Mouse (Mus musculus) kidney, adult 2 months (tissue): ENCODE data around the gene Ccs. TPM values are rescaled to one million over a fixed set of nuclear protein-coding genes. Genes with fewer than 3 reads are reported as not detected.

Experiments
- DNase-seq: peaks from one replicate; pipeline ENCODE4 v3.0.0; 2021
- H3K27ac ChIP-seq: fragments of 200-500 bp; 2 replicates; pipeline ENCODE4 v1.5.1; 2012; ENCODE audit warnings: low read depth, low read length, control low read depth, inconsistent platforms; ENCODE audit not compliant: insufficient read depth
- H3K27me3 ChIP-seq: fragments of 200-500 bp; replicated peaks from 2 replicates; pipeline ENCODE4 v1.6.1; 2012; ENCODE audit warnings: mild to moderate bottlenecking, moderate library complexity, low read length, inconsistent platforms; ENCODE audit not compliant: control insufficient read depth, insufficient read depth
- H3K36me3 ChIP-seq: fragments of 200-500 bp; 2 replicates; pipeline ENCODE4 v1.6.1; 2012; ENCODE audit warnings: mild to moderate bottlenecking, moderate library complexity, low read length, inconsistent platforms; ENCODE audit not compliant: control insufficient read depth, insufficient read depth
- H3K4me1 ChIP-seq: fragments of 200-500 bp; 2 replicates; pipeline ENCODE4 v1.6.1; 2011; ENCODE audit warnings: low read length; ENCODE audit not compliant: control insufficient read depth, insufficient read depth
- H3K4me3 ChIP-seq: fragments of 200-500 bp; 2 replicates; pipeline ENCODE4 v1.5.1; 2011; ENCODE audit warnings: mild to moderate bottlenecking, low read depth, low read length, control low read depth; ENCODE audit not compliant: insufficient read depth
- CTCF ChIP-seq: fragments of 200-500 bp; conservative IDR thresholded peaks from 2 replicates; pipeline ENCODE4 v1.5.1; 2011; ENCODE audit warnings: low read depth, mild to moderate bottlenecking, control low read depth, low read length, moderate library complexity, mixed read lengths; ENCODE audit not compliant: insufficient read depth, insufficient read length
- POLR2A ChIP-seq: fragments of 200-500 bp; IDR thresholded peaks from one replicate; pipeline ENCODE4 v1.6.1; 2011; ENCODE audit warnings: low read depth, low read length, control low read depth
- WGBS: fragments of 180-500 bp; shearing (Covaris S2); methylation state at CpG from one replicate; pipeline ENCODE4 v1.1.7; 2018; 5-methylcytosine and 5-hydroxymethylcytosine counted together
- polyA plus RNA-seq: library from polyadenylated mRNA; depleted of rRNA; stranded (reverse); fragments of >200 nt; gene quantifications from 2 replicates; pipeline ENCODE4 v1.2.3, GENCODE M21; 2012

Gene Ccs
- polyA plus RNA-seq, 1 experiment = 192 TPM

DNA sequence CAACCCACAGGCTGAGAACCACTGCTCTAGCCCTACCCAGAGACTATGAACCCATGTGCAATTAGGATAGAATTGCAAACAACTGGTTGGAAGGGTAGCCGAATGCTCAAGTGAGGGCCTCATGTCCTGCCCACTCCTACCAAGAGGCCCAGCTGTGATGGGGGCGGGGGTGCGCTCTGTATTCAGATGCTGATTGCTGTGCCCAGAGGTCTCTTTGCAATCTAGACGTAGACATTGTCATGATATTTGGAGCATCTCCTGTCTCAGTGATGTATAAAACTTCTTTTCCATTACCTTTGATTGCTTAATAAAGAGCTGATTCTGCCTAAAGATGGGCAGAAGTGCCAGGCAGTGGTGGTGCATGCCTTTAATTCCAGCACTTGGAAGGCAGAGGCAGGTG lies 10.7 kb upstream of the Ccs start:
- TF ChIP-seq CTCF (no peak), POLR2A (no peak)
- Histone ChIP-seq H3K27me3 (no peaks in the 10 kb centered on the region), H3K27ac (no peak overlapping the region), H3K36me3 (no peaks in the 10 kb centered on the region), H3K4me1 (peaks cover 4% of the 10 kb centered on the region; the same call in 1 of the 2 replicates), H3K4me3 (no peak overlapping the region)
- no peak for DNase-seq
- WGBS = 76% methylated on average over 4 of the region's 4 CpGs

DNA sequence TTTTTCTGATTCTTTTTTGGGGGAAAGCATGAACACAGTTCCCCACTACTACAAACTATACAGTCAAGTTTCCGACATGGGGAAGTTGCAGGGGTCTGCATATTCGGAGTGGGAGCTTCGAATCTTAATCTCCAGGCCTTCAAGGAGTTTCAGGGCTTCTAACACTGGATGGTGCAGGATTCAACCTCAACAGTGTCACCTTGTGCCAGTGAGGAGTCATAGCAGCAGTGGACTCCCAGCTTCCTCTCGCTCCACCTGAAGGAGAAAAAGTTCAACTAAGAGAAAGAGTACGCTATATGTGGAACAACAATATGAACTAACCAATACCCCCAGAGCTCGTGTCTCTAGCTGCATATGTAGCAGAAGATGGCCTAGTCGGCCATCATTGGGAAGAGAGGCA lies 8.4 kb upstream of the Ccs start:
- H3K4me1 ChIP-seq = no peaks in the 10 kb centered on the region
- H3K27ac ChIP-seq = no peak overlapping the region
- no peaks in the 10 kb centered on the region for H3K36me3 ChIP-seq
- peak; percentile 93 for TF ChIP-seq CTCF
- TF ChIP-seq POLR2A = no peak
- peak; percentile 72 for DNase-seq
- WGBS = 18% methylated on average over 7 of the region's 7 CpGs
- no peaks in the 10 kb centered on the region for H3K27me3 ChIP-seq
- H3K4me3 ChIP-seq = no peak overlapping the region

DNA sequence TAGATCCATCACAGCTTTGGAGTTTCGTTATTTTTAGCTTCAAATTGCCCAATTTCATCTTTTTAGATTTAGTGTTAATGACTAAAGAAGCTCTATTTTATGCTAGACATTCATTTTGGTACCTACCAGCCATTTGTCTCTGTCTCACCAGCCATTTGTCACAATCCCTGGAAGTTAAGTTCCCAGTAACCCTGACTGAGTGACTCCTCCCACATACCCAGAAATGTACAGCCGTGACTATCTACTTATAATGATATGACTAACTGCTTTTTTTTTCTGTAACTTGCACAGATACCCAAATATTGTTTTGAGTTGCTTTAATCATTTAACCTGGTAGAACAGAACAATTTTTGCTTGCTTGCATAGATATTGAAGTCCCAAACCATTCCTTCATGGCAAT lies 6.7 kb upstream of the Ccs start:
- no peak overlapping the region for H3K27ac ChIP-seq
- H3K36me3 ChIP-seq = no peaks in the 10 kb centered on the region
- H3K27me3 ChIP-seq = no peaks in the 10 kb centered on the region
- no peaks in the 10 kb centered on the region for H3K4me1 ChIP-seq
- DNase-seq = no peak
- TF ChIP-seq POLR2A (no peak), CTCF (no peak)
- 61% methylated on average over 2 of the region's 2 CpGs for WGBS
- H3K4me3 ChIP-seq = no peak overlapping the region

DNA sequence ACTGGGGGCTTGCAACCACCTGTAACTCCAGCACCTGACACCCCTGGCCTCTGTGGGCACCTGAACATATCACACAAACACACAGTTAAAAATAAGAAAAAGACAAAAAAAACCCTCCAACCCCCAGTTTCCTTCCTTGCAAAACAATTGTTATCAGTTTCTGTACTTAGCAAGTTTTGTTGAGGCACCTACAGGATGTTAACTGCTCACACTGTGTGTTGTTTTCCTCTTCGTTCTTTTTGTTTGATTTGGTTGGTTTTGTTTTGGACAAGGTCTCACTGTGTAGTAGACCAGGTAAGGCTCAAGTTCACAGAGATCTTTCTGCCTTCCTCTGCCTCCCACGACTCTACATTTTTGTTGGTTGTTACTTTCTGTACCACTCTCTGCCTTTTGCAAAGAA lies 3.5 kb upstream of the Ccs start:
- no peak for TF ChIP-seq CTCF
- no peak for TF ChIP-seq POLR2A
- Histone ChIP-seq H3K27me3 (no peaks in the 10 kb centered on the region), H3K27ac (no peak overlapping the region), H3K4me3 (no peak overlapping the region), H3K36me3 (no peaks in the 10 kb centered on the region), H3K4me1 (peaks cover 7% of the 10 kb centered on the region; the same call in 1 of the 2 replicates)
- WGBS = 56% methylated on average over 2 of the region's 2 CpGs
- DNase-seq = no peak

DNA sequence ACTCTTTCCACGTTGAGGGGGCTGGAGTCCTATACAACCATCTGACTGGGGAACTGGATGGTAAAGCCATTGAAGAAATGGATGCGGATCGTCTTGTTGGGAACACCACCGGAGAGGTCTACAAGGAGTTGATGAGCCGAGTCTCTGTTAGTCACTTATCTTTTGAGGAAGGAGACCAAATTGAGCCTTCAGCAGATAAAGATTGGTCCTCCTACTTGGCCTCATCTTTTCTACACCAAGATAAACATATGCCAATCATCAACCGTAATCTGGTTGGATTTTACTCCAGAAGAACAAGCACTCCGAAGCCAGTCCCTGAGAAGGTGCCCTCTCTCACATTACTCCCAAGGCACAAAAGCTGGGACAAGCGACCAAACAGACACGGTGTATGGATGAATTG lies 1.7 kb upstream of the Ccs start:
- H3K4me3 ChIP-seq = no peak overlapping the region
- DNase-seq = no peak
- H3K36me3 ChIP-seq = no peaks in the 10 kb centered on the region
- peaks cover 9% of the 10 kb centered on the region; the same call in 1 of the 2 replicates for H3K4me1 ChIP-seq
- TF ChIP-seq POLR2A (no peak), CTCF (no peak)
- WGBS = 85% methylated on average over 9 of the region's 9 CpGs
- no peaks in the 10 kb centered on the region for H3K27me3 ChIP-seq
- H3K27ac ChIP-seq = no peak overlapping the region

DNA sequence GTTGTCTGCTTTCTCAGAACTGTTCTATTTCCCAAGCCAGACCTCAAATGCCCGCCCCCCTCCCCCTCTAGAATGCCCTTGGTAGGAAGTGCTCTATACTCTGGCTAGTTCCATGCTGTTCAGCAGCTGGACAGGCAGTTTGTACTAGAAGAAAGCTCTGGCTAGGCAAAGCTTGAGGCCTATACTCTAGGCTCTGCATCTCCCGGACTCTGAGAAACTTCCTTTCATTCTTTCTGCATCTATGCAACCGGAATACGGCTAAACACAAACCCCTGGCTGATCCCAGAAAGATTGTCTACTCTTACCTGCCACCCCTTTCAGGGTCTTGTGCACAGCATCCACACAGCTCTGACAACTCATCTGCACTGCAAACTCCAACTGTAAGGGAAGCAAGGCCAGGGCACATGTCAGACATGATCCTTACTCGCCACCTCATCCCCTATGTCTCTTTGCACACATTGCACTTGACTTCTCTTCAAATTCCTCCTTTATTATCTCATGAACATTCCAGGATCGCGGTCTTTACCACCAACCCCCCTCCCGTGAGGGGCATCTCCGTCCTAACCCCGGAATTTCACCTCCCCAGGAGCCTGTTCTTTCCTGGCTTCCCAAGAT lies 499 bp downstream of the Ccs start:
- DNase-seq = peak; percentile 20
- Histone ChIP-seq H3K36me3 (no peaks in the 10 kb centered on the region), H3K27me3 (no peaks in the 10 kb centered on the region), H3K4me1 (peaks cover 15% of the 10 kb centered on the region; the same call in 1 of the 2 replicates), H3K4me3 (peak overlapping the region; percentile 68), H3K27ac (peak overlapping the region; percentile 45)
- 8% methylated on average over 10 of the region's 10 CpGs for WGBS
- no peak for TF ChIP-seq CTCF

DNA sequence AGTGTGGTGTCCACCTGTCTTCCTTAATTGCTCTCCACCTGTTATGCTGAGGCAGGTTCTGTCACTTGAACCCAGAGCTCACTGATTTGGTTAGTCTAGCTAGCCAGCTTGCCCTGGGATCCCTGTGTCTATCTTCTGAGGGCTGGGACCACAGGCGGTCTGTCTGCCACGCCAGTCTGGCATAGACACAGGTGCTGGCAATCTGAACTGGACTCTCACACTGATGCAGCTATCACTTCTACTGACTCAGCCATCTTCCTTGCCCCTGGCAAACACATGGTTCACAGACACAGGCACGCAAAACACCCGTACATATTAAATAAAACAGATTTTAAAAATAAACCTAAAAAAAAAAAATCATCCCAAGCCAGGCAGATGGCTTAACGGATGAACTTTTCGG lies 2.1 kb downstream of the Ccs start:
- Histone ChIP-seq H3K4me3 (no peak overlapping the region), H3K27me3 (no peaks in the 10 kb centered on the region), H3K4me1 (peaks cover 15% of the 10 kb centered on the region; the same call in 1 of the 2 replicates), H3K27ac (peak overlapping the region; percentile 56), H3K36me3 (no peaks in the 10 kb centered on the region)
- peak; percentile 44 for DNase-seq
- 82% methylated on average over 6 of the region's 6 CpGs for WGBS
- no peak for TF ChIP-seq CTCF
- TF ChIP-seq POLR2A = no peak

DNA sequence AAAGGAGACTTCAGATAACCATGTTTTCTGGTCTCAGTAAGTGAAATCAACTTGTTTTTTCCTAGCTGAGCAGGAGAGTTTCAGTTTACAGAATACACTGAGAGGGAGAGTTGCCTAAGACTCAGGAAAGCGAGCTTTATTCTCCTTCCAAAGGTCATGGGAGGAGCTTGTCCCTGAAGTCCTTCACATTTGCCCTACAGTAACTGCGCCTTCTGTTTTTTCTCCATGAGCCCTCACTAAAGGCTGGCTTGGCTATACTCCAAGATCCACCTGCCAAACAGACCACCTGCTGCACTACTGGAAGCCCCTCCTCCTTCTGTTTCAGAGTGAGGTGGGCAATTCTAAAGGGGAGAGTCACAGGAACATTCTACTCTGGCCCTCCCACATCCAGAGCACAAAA lies 3.0 kb downstream of the Ccs start:
- DNase-seq = peak; percentile 77
- WGBS = 37% methylated on average over 2 of the region's 2 CpGs
- Histone ChIP-seq H3K4me3 (no peak overlapping the region), H3K36me3 (no peaks in the 10 kb centered on the region), H3K27me3 (no peaks in the 10 kb centered on the region), H3K27ac (peak overlapping the region; percentile 56), H3K4me1 (peaks cover 15% of the 10 kb centered on the region; the same call in 1 of the 2 replicates)
- TF ChIP-seq POLR2A = no peak
- no peak for TF ChIP-seq CTCF
